Mouse (Mus musculus) hindbrain, postnatal 0 days (tissue): ENCODE measurements around the gene Fat3. TPM values are rescaled to one million over a fixed set of nuclear protein-coding genes. Genes with fewer than 3 reads are reported as not detected.

Experiments
- ATAC-seq: fragments of 200-750 bp; cut with Nextera tagmentation; 2 replicates; pipeline ENCODE4 v1.8.0; 2017; ENCODE audit warnings: mild to moderate bottlenecking, moderate TSS enrichment, moderate library complexity
- DNase-seq: peaks from one replicate; pipeline ENCODE4 v3.0.0-alpha.2; 2015; ENCODE audit warnings: low spot score
- H3K27ac ChIP-seq: fragments of 300-500 bp; sonication (generic); 2 replicates; pipeline ENCODE4 v1.5.1; 2014; ENCODE audit warnings: mild to moderate bottlenecking
- H3K27me3 ChIP-seq: fragments of 300-500 bp; sonication (generic); 2 replicates; pipeline ENCODE4 v1.6.1; 2014; ENCODE audit warnings: low read length, mixed read lengths; ENCODE audit not compliant: insufficient read depth
- H3K36me3 ChIP-seq: fragments of 300-500 bp; sonication (generic); 2 replicates; pipeline ENCODE4 v1.6.1; 2014; ENCODE audit warnings: low read length, mixed read lengths; ENCODE audit not compliant: insufficient read depth
- H3K4me1 ChIP-seq: fragments of 300-500 bp; sonication (generic); 2 replicates; pipeline ENCODE4 v1.6.1; 2014; ENCODE audit warnings: antibody characterized with exemption, low read length, mixed read lengths; ENCODE audit not compliant: insufficient read depth
- H3K4me2 ChIP-seq: fragments of 300-500 bp; sonication (generic); 2 replicates; pipeline ENCODE4 v1.6.1; 2014; ENCODE audit warnings: low read depth, mild to moderate bottlenecking, low read length, moderate library complexity, mixed read lengths
- H3K4me3 ChIP-seq: fragments of 300-500 bp; sonication (generic); 2 replicates; pipeline ENCODE4 v1.5.1; 2014; ENCODE audit warnings: low read length
- H3K9ac ChIP-seq: fragments of 300-500 bp; sonication (generic); replicated peaks from 2 replicates; pipeline ENCODE4 v1.6.1; 2014; ENCODE audit warnings: mild to moderate bottlenecking, low read length, moderate library complexity, mixed read lengths
- H3K9me3 ChIP-seq: fragments of 300-500 bp; sonication (generic); 2 replicates; pipeline ENCODE4 v1.6.1; 2016; ENCODE audit warnings: low read length, mixed read lengths
- CTCF ChIP-seq: IDR thresholded peaks from 2 replicates; pipeline ENCODE4 v1.5.1; 2016; ENCODE audit warnings: antibody characterized with exemption, control low read depth, low read depth
- WGBS: fragments of 180-500 bp; shearing (Covaris S2); extraction: QIAGEN DNeasy Blood & Tissue Kit; methylation state at CpG from one replicate; pipeline ENCODE4 v1.1.7; 2014; 5-methylcytosine and 5-hydroxymethylcytosine counted together
- polyA plus RNA-seq: library from polyadenylated mRNA; unstranded; fragments of >200 nt; fragmentation: Nextera tagmentation; extraction: Ambion mirVana; gene quantifications from 2 replicates; pipeline ENCODE4 v1.2.1, GENCODE M21; 2015
- total RNA-seq: library from RNA; depleted of rRNA; stranded (reverse); fragments of >200 nt; gene quantifications from 2 replicates; pipeline ENCODE4 v1.2.3, GENCODE M21; 2014

Gene Fat3
- total and polyA plus RNA-seq, 2 experiments from 2014 or later = 4.7 to 36.4 TPM

DNA sequence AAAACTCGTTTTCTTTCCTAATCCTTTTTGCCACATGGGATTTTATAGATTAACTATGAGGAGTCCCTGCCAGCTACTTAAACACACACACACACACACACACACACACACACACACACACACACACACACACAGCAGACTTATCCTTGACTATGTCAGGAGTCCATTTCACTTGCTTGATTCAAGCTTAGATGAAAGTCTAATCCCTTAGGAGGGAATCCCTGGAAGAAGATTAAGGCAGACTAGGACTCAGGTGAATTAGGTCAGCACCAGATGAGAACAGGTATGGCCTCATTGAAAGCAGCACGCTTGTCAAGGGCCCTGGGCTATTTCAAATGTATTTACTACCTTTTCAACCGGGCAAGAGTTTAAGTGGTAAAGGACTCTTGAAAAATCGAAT is 553.0 kb downstream of the Fat3 start:
- TF ChIP-seq CTCF = no peak
- no peak for ATAC-seq
- 86% methylated on average over 4 of the region's 4 CpGs for WGBS
- no peaks in the 10 kb centered on the region for H3K36me3 ChIP-seq
- no peak overlapping the region for H3K27ac ChIP-seq
- no peak for DNase-seq
- no peak overlapping the region for H3K4me3 ChIP-seq
- no peak overlapping the region for H3K4me2 ChIP-seq
- H3K4me1 ChIP-seq = no peaks in the 10 kb centered on the region
- no peak overlapping the region for H3K9ac ChIP-seq
- H3K9me3 ChIP-seq = no peaks in the 10 kb centered on the region
- no peaks in the 10 kb centered on the region for H3K27me3 ChIP-seq

DNA sequence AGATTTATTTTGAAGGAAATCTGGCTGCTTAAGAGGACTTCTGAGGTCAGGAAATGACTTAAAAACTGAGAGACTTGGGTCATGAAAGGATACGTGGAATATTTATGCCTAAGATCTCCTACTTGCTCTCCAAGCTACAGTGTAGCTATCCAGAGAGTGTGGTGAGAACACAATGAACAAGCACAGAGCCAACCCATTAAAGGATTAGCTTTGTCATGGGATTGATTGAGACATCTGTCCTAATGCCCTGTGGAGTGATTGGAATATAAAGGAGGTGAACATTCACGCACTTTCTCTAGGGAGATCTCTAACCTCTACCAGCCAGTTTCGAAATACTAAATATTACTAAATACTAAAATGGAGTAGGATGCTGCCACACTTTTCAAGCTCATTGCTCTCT is 556.9 kb downstream of the Fat3 start:
- Histone ChIP-seq H3K9me3 (no peaks in the 10 kb centered on the region), H3K4me1 (no peaks in the 10 kb centered on the region), H3K9ac (no peak overlapping the region), H3K27ac (no peak overlapping the region), H3K27me3 (no peaks in the 10 kb centered on the region), H3K4me3 (no peak overlapping the region), H3K4me2 (no peak overlapping the region), H3K36me3 (no peaks in the 10 kb centered on the region)
- DNase-seq = no peak
- 54% methylated on average over 3 of the region's 3 CpGs for WGBS
- no peak for TF ChIP-seq CTCF
- ATAC-seq = no peak

DNA sequence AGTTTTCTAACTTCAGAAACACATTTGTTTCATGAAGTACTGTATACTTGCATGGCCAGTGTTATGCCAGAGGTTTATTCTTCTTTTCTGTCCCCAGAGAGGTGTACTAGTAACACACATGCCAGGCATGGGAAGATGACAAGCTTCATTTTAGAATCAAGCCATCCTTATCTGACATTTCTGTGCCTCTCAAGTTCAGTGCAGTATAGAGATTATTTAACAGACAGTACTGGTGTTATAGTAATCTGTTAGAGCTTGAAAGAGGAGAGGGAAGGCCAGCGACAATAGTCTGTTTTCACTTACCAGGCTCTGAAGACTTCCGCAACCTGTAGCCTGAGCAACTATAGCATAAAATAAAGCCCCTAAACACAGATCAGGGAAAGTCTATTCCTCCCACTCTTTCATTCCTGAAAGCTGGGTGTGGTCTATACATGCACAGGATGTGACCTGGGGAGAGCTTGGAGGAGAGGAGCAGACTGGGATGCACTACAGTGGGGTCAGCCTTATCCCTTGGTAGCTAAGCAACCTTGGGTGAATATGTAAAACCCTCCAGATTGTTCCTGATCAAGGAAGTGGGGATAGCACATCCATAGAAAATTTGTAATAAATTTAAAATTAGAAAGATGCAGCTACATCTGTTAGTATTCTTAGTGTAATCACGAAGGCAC is 557.5 kb downstream of the Fat3 start:
- H3K27ac ChIP-seq = no peak overlapping the region
- WGBS = 84% methylated on average over 3 of the region's 3 CpGs
- H3K4me3 ChIP-seq = no peak overlapping the region
- H3K27me3 ChIP-seq = no peaks in the 10 kb centered on the region
- H3K9me3 ChIP-seq = no peaks in the 10 kb centered on the region
- DNase-seq (no peak), ATAC-seq (no peak)
- H3K9ac ChIP-seq = no peak overlapping the region
- no peak for TF ChIP-seq CTCF
- no peaks in the 10 kb centered on the region for H3K4me1 ChIP-seq
- no peak overlapping the region for H3K4me2 ChIP-seq
- H3K36me3 ChIP-seq = no peaks in the 10 kb centered on the region

DNA sequence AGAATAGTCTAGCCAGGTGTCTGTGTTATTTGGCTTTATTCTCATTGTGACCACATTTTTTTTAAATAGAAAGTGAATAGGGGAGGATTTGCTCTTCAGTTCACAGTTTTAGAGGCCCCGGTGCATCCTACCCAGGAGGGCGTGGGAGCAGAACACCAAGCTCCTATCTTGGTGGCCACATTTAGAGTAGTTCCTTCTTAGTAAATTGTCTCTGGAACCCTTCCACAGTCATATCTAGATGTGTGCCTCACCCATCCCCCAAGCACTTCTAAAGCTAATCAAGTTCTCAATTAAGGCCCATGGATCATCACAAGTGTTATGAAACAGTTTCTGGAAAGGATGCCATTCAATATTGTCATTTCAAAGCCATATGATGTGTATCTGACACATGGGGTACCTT is 559.3 kb downstream of the Fat3 start:
- Histone ChIP-seq H3K27ac (no peak overlapping the region), H3K36me3 (no peaks in the 10 kb centered on the region), H3K9me3 (no peaks in the 10 kb centered on the region), H3K4me2 (no peak overlapping the region), H3K9ac (no peak overlapping the region), H3K4me1 (no peaks in the 10 kb centered on the region), H3K4me3 (no peak overlapping the region), H3K27me3 (no peaks in the 10 kb centered on the region)
- no peak for DNase-seq
- no peak for ATAC-seq
- 94% methylated on average over 2 of the region's 2 CpGs for WGBS
- no peak for TF ChIP-seq CTCF

DNA sequence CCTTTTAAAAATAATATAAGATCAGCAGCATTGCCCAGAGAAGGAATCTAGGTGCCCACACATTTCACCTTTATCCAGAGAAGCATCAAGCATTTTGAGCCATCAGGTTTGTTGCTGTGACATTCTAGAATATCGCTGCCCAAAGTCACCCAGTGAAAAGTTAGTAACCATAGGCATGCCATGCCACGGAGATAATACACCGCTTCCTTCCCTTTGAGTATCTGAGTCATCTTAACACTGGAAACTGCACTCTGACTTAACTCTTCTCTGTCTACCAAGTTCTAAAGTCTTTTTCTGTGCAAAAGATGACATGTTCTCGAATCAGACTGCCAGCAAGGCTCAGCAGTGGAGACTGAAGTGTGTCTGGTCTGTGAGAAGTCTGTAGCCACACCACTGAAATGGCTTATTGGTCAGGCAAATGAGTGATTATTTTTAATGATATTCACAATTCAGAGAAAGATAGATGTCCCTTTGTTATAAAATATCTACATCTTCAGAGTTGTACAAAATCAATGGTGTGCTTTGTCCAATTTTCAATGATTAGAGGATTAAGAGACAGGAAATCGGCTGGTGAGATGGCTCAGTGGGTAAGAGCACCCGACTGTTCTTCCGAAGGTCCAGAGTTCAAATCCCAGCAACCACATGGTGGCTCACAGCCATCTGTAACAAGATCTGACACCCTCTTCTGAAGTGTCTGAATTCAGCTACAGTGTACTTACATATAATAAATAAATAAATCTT is 560.0 kb downstream of the Fat3 start:
- no peak for TF ChIP-seq CTCF
- H3K27me3 ChIP-seq = no peaks in the 10 kb centered on the region
- H3K4me3 ChIP-seq = no peak overlapping the region
- H3K4me1 ChIP-seq = no peaks in the 10 kb centered on the region
- no peaks in the 10 kb centered on the region for H3K36me3 ChIP-seq
- 83% methylated on average over 7 of the region's 7 CpGs for whole genome bisulfite sequencing
- H3K27ac ChIP-seq = no peak overlapping the region
- H3K4me2 ChIP-seq = no peak overlapping the region
- no peak overlapping the region for H3K9ac ChIP-seq
- no peak for DNase-seq
- H3K9me3 ChIP-seq = no peaks in the 10 kb centered on the region
- no peak for ATAC-seq

DNA sequence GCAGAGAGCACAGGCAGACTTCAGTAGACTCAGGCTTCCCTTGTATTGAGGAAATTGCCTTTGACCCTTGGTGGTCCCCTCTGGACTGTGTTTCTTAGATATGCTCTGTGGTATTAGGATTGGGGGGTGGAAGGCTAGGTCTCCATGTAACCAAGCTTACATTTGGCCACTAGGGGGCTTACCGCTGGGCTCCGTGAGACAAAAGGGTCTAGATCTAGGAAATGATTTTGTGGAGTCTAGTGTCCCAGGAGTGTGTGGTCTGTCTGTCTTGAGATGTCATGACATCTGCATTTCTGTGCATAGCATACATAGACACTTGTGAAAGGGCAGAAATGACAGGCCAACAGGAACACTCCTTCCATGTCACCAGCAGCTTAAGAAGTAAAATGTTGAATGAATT is 561.5 kb downstream of the Fat3 start:
- Histone ChIP-seq H3K9me3 (no peaks in the 10 kb centered on the region), H3K36me3 (no peaks in the 10 kb centered on the region), H3K27me3 (no peaks in the 10 kb centered on the region), H3K4me3 (no peak overlapping the region), H3K27ac (no peak overlapping the region), H3K9ac (no peak overlapping the region), H3K4me2 (no peak overlapping the region), H3K4me1 (no peaks in the 10 kb centered on the region)
- DNase-seq = peak; percentile 23
- peak; percentile 56 for TF ChIP-seq CTCF
- ATAC-seq = no peak
- 68% methylated on average over 2 of the region's 2 CpGs for WGBS
